8 mouse cellular contexts compared by ENCODE assay signal in genomic region chr9:45121769-45122168, GRCm38 (mm10). TPM values are rescaled to one million over a fixed set of nuclear protein-coding genes. Genes with fewer than 3 reads are reported as not detected.
DNase-seq lines count a peak whose midpoint lies in the region; ATAC-seq and TF ChIP-seq lines count a peak whose summit lies in the region.

No protein-coding gene starts in this region.

- H3K9me3 ChIP-seq in heart, embryonic 12.5 days (replicated peaks) = no peaks in the 10 kb centered on the region
- H3K9me3 ChIP-seq in kidney, embryonic 16.5 days (ENCODE audit: low read length) = no peaks in the 10 kb centered on the region

- H3K36me3 ChIP-seq in C2C12 (ENCODE audit: control insufficient read depth, insufficient read depth) = no peaks in the 10 kb centered on the region
- H3K36me3 ChIP-seq in heart, embryonic 12.5 days = no peaks in the 10 kb centered on the region
- no peaks in the 10 kb centered on the region for H3K36me3 ChIP-seq in kidney, embryonic 16.5 days (ENCODE audit: insufficient read depth, low read length)
- H3K36me3 ChIP-seq in liver, adult 2 months (ENCODE audit: control insufficient read depth, insufficient read depth, low read length) = no peaks in the 10 kb centered on the region
- H3K36me3 ChIP-seq in splenic B cell, adult 2 months (ENCODE audit: control insufficient read depth, insufficient read depth, low read length, poor library complexity, severe bottlenecking) = no peaks in the 10 kb centered on the region

- no peaks in the 10 kb centered on the region for H3K79me2 ChIP-seq in C2C12 (ENCODE audit: control insufficient read depth, insufficient read depth)
- no peaks in the 10 kb centered on the region for H3K79me2 ChIP-seq in liver, adult 2 months (ENCODE audit: control insufficient read depth, insufficient read depth, low read length)

- H3K27ac ChIP-seq in embryonic fibroblast, embryonic 13.5 days (ENCODE audit: insufficient read depth, low read length) = no peak overlapping the region
- H3K27ac ChIP-seq in heart, embryonic 12.5 days (ENCODE audit: poor library complexity, severe bottlenecking) = no peak overlapping the region
- H3K27ac ChIP-seq in kidney, embryonic 16.5 days (ENCODE audit: low read length) = no peak overlapping the region
- no peak overlapping the region for H3K27ac ChIP-seq in liver, adult 2 months (replicated peaks; ENCODE audit: insufficient read depth, low read depth, low read length)

- peak overlapping the region; percentile 28; the same call in 1 of the 2 replicates for H3K9ac ChIP-seq in heart, embryonic 12.5 days
- H3K9ac ChIP-seq in kidney, embryonic 16.5 days (replicated peaks; ENCODE audit: low read length) = peak overlapping the region; percentile 50
- no peak overlapping the region for H3K9ac ChIP-seq in liver, adult 2 months (ENCODE audit: low read depth, low read length)

- H3K79me3 ChIP-seq in C2C12 (ENCODE audit: low read depth) = no peaks in the 10 kb centered on the region

- whole genome bisulfite sequencing in heart, embryonic 12.5 days = 2% methylated on average over 10 of the region's 10 CpGs
- 2% methylated on average over 10 of the region's 10 CpGs for WGBS in kidney, embryonic 16.5 days
- WGBS in liver, adult 2 months = 4% methylated on average over 10 of the region's 10 CpGs

- H3ac ChIP-seq in C2C12 (ENCODE audit: control insufficient read depth, insufficient read length, low read depth) = no peak overlapping the region

- TF ChIP-seq CTCF in C2C12 (IDR thresholded peaks at IDR 0.05; ENCODE audit: control insufficient read depth, insufficient read depth, insufficient read length) = peak; percentile 79
- peak; percentile 97 for TF ChIP-seq CTCF in embryonic fibroblast, embryonic 13.5 days (IDR thresholded peaks at IDR 0.05; ENCODE audit: borderline replicate concordance, insufficient read depth, low read length)
- peak; percentile 96 for TF ChIP-seq CTCF in liver, adult 2 months (IDR thresholded peaks at IDR 0.05; ENCODE audit: low read depth, low read length)

- peaks cover 58% of the 10 kb centered on the region for H3K27me3 ChIP-seq in C2C12 (ENCODE audit: control insufficient read depth, insufficient read depth, insufficient read length)
- peaks cover 27% of the 10 kb centered on the region for H3K27me3 ChIP-seq in heart, embryonic 12.5 days (replicated peaks)
- no peaks in the 10 kb centered on the region; the same call in 1 of the 2 replicates for H3K27me3 ChIP-seq in kidney, embryonic 16.5 days (ENCODE audit: insufficient read depth, low read length)
- H3K27me3 ChIP-seq in liver, adult 2 months (ENCODE audit: control insufficient read depth, insufficient read depth, low read length) = no peaks in the 10 kb centered on the region
- H3K27me3 ChIP-seq in splenic B cell, adult 2 months (ENCODE audit: control insufficient read depth, insufficient read depth, low read length, poor library complexity, severe bottlenecking) = no peaks in the 10 kb centered on the region

- peak overlapping the region; percentile 67 for H3K4me2 ChIP-seq in heart, embryonic 12.5 days
- peak overlapping the region; percentile 43 for H3K4me2 ChIP-seq in kidney, embryonic 16.5 days (replicated peaks; ENCODE audit: low read depth, low read length)

- TF ChIP-seq POLR2A in embryonic fibroblast, embryonic 13.5 days (IDR thresholded peaks at IDR 0.05; ENCODE audit: low read depth, low read length) = no peak
- no peak for TF ChIP-seq POLR2A in liver, adult 2 months (IDR thresholded peaks at IDR 0.05; ENCODE audit: extremely low read depth, insufficient read depth, low read length)

- no peaks in the 10 kb centered on the region for H3K4me1 ChIP-seq in embryonic fibroblast, embryonic 13.5 days (ENCODE audit: control insufficient read depth, insufficient read depth, low read length)
- peaks cover 13% of the 10 kb centered on the region for H3K4me1 ChIP-seq in heart, embryonic 12.5 days (replicated peaks)
- peaks cover 16% of the 10 kb centered on the region for H3K4me1 ChIP-seq in kidney, embryonic 16.5 days (ENCODE audit: insufficient read depth, low read length)
- H3K4me1 ChIP-seq in liver, adult 2 months (ENCODE audit: control insufficient read depth, insufficient read depth, low read length) = peaks cover 1% of the 10 kb centered on the region; the same call in 1 of the 2 replicates

- no peak overlapping the region for H3K4me3 ChIP-seq in C2C12 (ENCODE audit: insufficient read depth, poor library complexity, severe bottlenecking)
- H3K4me3 ChIP-seq in embryonic fibroblast, embryonic 13.5 days (ENCODE audit: insufficient read depth, low read length) = no peak overlapping the region
- peak overlapping the region; percentile 33 for H3K4me3 ChIP-seq in heart, embryonic 12.5 days
- peak overlapping the region; percentile 25 for H3K4me3 ChIP-seq in kidney, embryonic 16.5 days (ENCODE audit: low read length)
- no peak overlapping the region for H3K4me3 ChIP-seq in liver, adult 2 months (ENCODE audit: insufficient read depth, low read depth, low read length)

- DNase-seq in brain, adult 2 months (ENCODE audit: low read depth, low spot score) = peak; percentile 95
- peak; percentile 45 for DNase-seq in liver, adult 2 months (ENCODE audit: extremely low read depth, low read depth, low spot score)
- peak; percentile 93 for DNase-seq in splenic B cell, adult 2 months (ENCODE audit: low read depth, low spot score)

- peak; percentile 16; the same call in 1 of the 2 replicates for ATAC-seq in heart, embryonic 12.5 days (ENCODE audit: insufficient number of reproducible peaks, low FRiP score)
- peak; percentile 43; the same call in 1 of the 2 replicates for ATAC-seq in kidney, embryonic 16.5 days (ENCODE audit: low FRiP score, low TSS enrichment)
- ATAC-seq in monocyte, adult 5-6 weeks (replicated peaks; ENCODE audit: insufficient number of reproducible peaks, low FRiP score, low TSS enrichment, poor library complexity, severe bottlenecking) = peak; percentile 76

TF ChIP-seq in C2C12, 6 proteins besides CTCF, POLR2A, EP300 and RAD21:
- TF ChIP-seq MYOD1 (IDR thresholded peaks at IDR 0.05; ENCODE audit: control insufficient read depth, insufficient read length, low read depth) = no peak

RNA-seq across cellular contexts. Expression of gene Scn2b, which starts 4.2 kb away (rescaled TPM):
- polyA plus RNA-seq in C2C12 (2012; fragmentation: generic; extraction: Trizol) = not detected
- 0.28 and 0.83 TPM in 2 replicates for polyA plus RNA-seq in embryonic fibroblast, embryonic 13.5 days (2011; ENCODE audit: insufficient read length, low read depth, missing spikeins)
- 1.2 and 2.1 TPM in 2 replicates for polyA plus RNA-seq in heart, embryonic 12.5 days (2016; fragmentation: Nextera tagmentation; extraction: Ambion mirVana)
- 4.7 and 5.0 TPM in 2 replicates for polyA plus RNA-seq in kidney, embryonic 16.5 days (2015; fragmentation: Nextera tagmentation; extraction: Ambion mirVana)
- total RNA-seq in liver, adult 2 months (2014; rRNA removed) = not detected in 2 replicates
- polyA plus RNA-seq in liver, adult 2 months (2012; rRNA removed) = not detected in 2 replicates
- 0.58 to 0.67 TPM in 2 of 3 replicates, not detected in the other for total RNA-seq in monocyte, adult 5-6 weeks (2017)

RNA-seq across cellular contexts. Expression of gene Scn4b, which starts 16.4 kb away (rescaled TPM):
- polyA plus RNA-seq in C2C12 (2012; fragmentation: generic; extraction: Trizol) = 0.01 TPM
- polyA plus RNA-seq in embryonic fibroblast, embryonic 13.5 days (2011; ENCODE audit: insufficient read length, low read depth, missing spikeins) = not detected in 2 replicates
- 0.62 and 0.91 TPM in 2 replicates for polyA plus RNA-seq in heart, embryonic 12.5 days (2016; fragmentation: Nextera tagmentation; extraction: Ambion mirVana)
- polyA plus RNA-seq in kidney, embryonic 16.5 days (2015; fragmentation: Nextera tagmentation; extraction: Ambion mirVana) = 0.91 and 1.0 TPM in 2 replicates
- total RNA-seq in liver, adult 2 months (2014; rRNA removed) = 0.07 and 0.28 TPM in 2 replicates
- 0.02 and 0.07 TPM in 2 replicates for polyA plus RNA-seq in liver, adult 2 months (2012; rRNA removed)
- not detected in 3 replicates for total RNA-seq in monocyte, adult 5-6 weeks (2017)

RNA-seq across cellular contexts. Expression of gene Jaml, which starts 42.8 kb away (rescaled TPM):
- not detected for polyA plus RNA-seq in C2C12 (2012; fragmentation: generic; extraction: Trizol)
- polyA plus RNA-seq in embryonic fibroblast, embryonic 13.5 days (2011; ENCODE audit: insufficient read length, low read depth, missing spikeins) = not detected in 2 replicates
- 0.42 and 0.51 TPM in 2 replicates for polyA plus RNA-seq in heart, embryonic 12.5 days (2016; fragmentation: Nextera tagmentation; extraction: Ambion mirVana)
- polyA plus RNA-seq in kidney, embryonic 16.5 days (2015; fragmentation: Nextera tagmentation; extraction: Ambion mirVana) = 0.30 TPM in 1 of 2 replicates, not detected in the other
- 1.3 and 1.8 TPM in 2 replicates for total RNA-seq in liver, adult 2 months (2014; rRNA removed)
- polyA plus RNA-seq in liver, adult 2 months (2012; rRNA removed) = 0.05 and 0.11 TPM in 2 replicates
- 3.2 to 7.0 TPM (median 5.8 TPM) in 3 replicates for total RNA-seq in monocyte, adult 5-6 weeks (2017)

Comparison
In these comparisons a context has a peak if more than half of its experiments do, and no peak if none do; other contexts are left out.
1. H3K4me3 ChIP-seq: peak in heart, embryonic 12.5 days (single experiment) and kidney, embryonic 16.5 days (single experiment); none in C2C12 (single experiment), embryonic fibroblast, embryonic 13.5 days (single experiment) and liver, adult 2 months (single experiment).
2. DNase-seq: peak in every context shown above with its lines; median percentile 95 in brain, adult 2 months; 93 in splenic B cell, adult 2 months; 45 in liver, adult 2 months.
3. ATAC-seq: peak in every context shown above with its lines; median percentile 76 in monocyte, adult 5-6 weeks; 43 in kidney, embryonic 16.5 days; 16 in heart, embryonic 12.5 days.
4. Peak in every context shown above with its lines, with median percentiles within 50 percentile points of each other: CTCF ChIP-seq.